Mouse (Mus musculus) MEL (cell line): ENCODE results near the gene Lap3.

Source experiments
- CTCF ChIP-seq, 3 experiments: IDR thresholded peaks in 2 of 3; conservative IDR thresholded peaks in 1 of 3; 2 replicates each; pipeline ENCODE4 v1.5.1; 2011 to 2012; ENCODE audit warnings: low read length in 3 of 3, low read depth in 2 of 3, mild to moderate bottlenecking in 2 of 3, improper control_type of control experiment in 1 of 3, inconsistent platforms in 1 of 3, mixed read lengths in 1 of 3, moderate library complexity in 1 of 3; ENCODE audit not compliant: control insufficient read depth in 1 of 3, insufficient read depth in 1 of 3, poor library complexity in 1 of 3, severe bottlenecking in 1 of 3
- GATA1 ChIP-seq: IDR thresholded peaks from 2 replicates; pipeline ENCODE4 v1.6.1; 2011; ENCODE audit warnings: low read depth, low read length, improper control_type of control experiment
- MAFK ChIP-seq: IDR thresholded peaks from 2 replicates; pipeline ENCODE4 v1.6.1; 2011; ENCODE audit warnings: low read depth, mild to moderate bottlenecking, low read length, improper control_type of control experiment, borderline replicate concordance
- MAX ChIP-seq: IDR thresholded peaks from 2 replicates; pipeline ENCODE4 v1.6.1; 2011; ENCODE audit warnings: low read length, improper control_type of control experiment
- MYC ChIP-seq: IDR thresholded peaks from 2 replicates; pipeline ENCODE4 v1.6.1; 2011; ENCODE audit warnings: low read depth, mild to moderate bottlenecking, low read length, improper control_type of control experiment, moderate library complexity
- NRF1 ChIP-seq: IDR thresholded peaks from 2 replicates; pipeline ENCODE4 v1.6.1; 2014; ENCODE audit warnings: low read depth, mild to moderate bottlenecking, inconsistent platforms, low read length, improper control_type of control experiment, moderate library complexity; ENCODE audit not compliant: poor library complexity, insufficient read depth, severe bottlenecking
- POLR2A ChIP-seq, 2 experiments: IDR thresholded peaks; 2 replicates each; pipeline ENCODE4 v1.6.1; 2011 to 2012; ENCODE audit warnings: low read length in 2 of 2, mild to moderate bottlenecking in 2 of 2, control low read depth in 1 of 2, improper control_type of control experiment in 1 of 2, low read depth in 1 of 2, moderate library complexity in 1 of 2; ENCODE audit not compliant: control insufficient read depth in 1 of 2, insufficient read depth in 1 of 2, poor library complexity in 1 of 2
- RCOR1 ChIP-seq: IDR thresholded peaks from 2 replicates; pipeline ENCODE4 v1.6.1; 2012; ENCODE audit warnings: low read depth, mild to moderate bottlenecking, inconsistent platforms, low read length, improper control_type of control experiment
- TBP ChIP-seq: IDR thresholded peaks from 2 replicates; pipeline ENCODE4 v1.8.0; 2011; ENCODE audit warnings: low read depth, low read length, improper control_type of control experiment
- TCF12 ChIP-seq: IDR thresholded peaks from 2 replicates; pipeline ENCODE4 v1.6.1; 2014; ENCODE audit warnings: low read depth, mild to moderate bottlenecking, inconsistent platforms, low read length, improper control_type of control experiment, moderate library complexity
- UBTF ChIP-seq: IDR thresholded peaks from 2 replicates; pipeline ENCODE4 v1.6.1; 2012; ENCODE audit warnings: low read depth, mild to moderate bottlenecking, inconsistent platforms, low read length, improper control_type of control experiment, moderate library complexity, borderline replicate concordance; ENCODE audit not compliant: insufficient read depth
- ZKSCAN1 ChIP-seq: IDR thresholded peaks from 2 replicates; pipeline ENCODE4 v1.6.1; 2012; ENCODE audit warnings: low read depth, mild to moderate bottlenecking, inconsistent platforms, low read length, improper control_type of control experiment, moderate library complexity

DNA sequence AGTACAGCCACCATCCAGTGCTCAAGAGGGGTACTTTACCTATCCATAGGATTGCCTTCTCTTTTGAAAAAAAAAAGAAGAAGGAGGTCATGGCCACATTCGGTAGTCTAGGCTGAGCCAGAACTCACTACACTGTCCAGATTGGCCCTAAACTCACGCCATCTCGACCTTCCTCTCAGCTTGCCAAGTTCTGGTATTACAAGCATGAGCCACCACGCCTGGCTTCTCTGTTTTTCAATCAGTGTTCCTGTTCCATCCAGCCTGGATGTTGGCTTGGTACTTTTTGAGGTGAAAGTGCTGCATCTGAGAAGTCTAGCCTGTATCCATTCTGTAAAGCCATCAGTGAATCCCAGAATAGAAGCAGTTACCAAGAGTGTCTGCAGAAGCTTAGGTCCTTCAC is 3.3 kb downstream of the Lap3 start:
- TF ChIP-seq MYC (no peak), ZKSCAN1 (no peak), CTCF (IDR thresholded peaks at IDR 0.05 in 2 of 3, conservative IDR thresholded peaks at IDR 0.05 in 1 of 3; ENCODE audit: control insufficient read depth in 1 of 3, insufficient read depth in 1 of 3, low read depth in 2 of 3, low read length in 3 of 3, poor library complexity in 1 of 3, severe bottlenecking in 1 of 3) (no peak), GATA1 (no peak), UBTF (no peak), MAFK (no peak), RCOR1 (no peak), MAX (no peak), TCF12 (no peak), TBP (no peak), POLR2A (IDR thresholded peaks at IDR 0.05; ENCODE audit: control insufficient read depth in 1 of 2, insufficient read depth in 1 of 2, low read depth in 1 of 2, low read length in 2 of 2, poor library complexity in 1 of 2) (no peak), NRF1 (no peak)
